Mouse (Mus musculus) stomach, postnatal 0 days (tissue): ENCODE measurements at regions not wholly inside any gene's neighbourhood (a gene's known extent, or its start where the extent isn't known, plus 50 kb on each side); places are given as distances from the start of the nearest gene placed in this dataset.

Source experiments
- CTCF ChIP-seq: IDR thresholded peaks from 2 replicates; pipeline ENCODE4 v1.5.1; 2016; ENCODE audit warnings: antibody characterized with exemption, low read depth, mild to moderate bottlenecking, moderate library complexity
- EP300 ChIP-seq: optimal IDR thresholded peaks from 2 replicates; pipeline ENCODE3; 2016; ENCODE audit warnings: antibody characterized with exemption

- TF ChIP-seq CTCF, result no peak
- TF ChIP-seq EP300, result no peak
Observed at GRCm38 (mm10) chr17:47184148-47184547, 173.8 kb upstream of the Ubr2 start.
